Mouse (Mus musculus): ENCODE measurements around the gene Tspan11. TPM values are rescaled to one million over a fixed set of nuclear protein-coding genes. Genes with fewer than 3 reads are reported as not detected.

The Tspan11 gene
- 1.4 and 2.4 TPM in 2 replicates for polyA plus RNA-seq (2012; rRNA removed)

DNA sequence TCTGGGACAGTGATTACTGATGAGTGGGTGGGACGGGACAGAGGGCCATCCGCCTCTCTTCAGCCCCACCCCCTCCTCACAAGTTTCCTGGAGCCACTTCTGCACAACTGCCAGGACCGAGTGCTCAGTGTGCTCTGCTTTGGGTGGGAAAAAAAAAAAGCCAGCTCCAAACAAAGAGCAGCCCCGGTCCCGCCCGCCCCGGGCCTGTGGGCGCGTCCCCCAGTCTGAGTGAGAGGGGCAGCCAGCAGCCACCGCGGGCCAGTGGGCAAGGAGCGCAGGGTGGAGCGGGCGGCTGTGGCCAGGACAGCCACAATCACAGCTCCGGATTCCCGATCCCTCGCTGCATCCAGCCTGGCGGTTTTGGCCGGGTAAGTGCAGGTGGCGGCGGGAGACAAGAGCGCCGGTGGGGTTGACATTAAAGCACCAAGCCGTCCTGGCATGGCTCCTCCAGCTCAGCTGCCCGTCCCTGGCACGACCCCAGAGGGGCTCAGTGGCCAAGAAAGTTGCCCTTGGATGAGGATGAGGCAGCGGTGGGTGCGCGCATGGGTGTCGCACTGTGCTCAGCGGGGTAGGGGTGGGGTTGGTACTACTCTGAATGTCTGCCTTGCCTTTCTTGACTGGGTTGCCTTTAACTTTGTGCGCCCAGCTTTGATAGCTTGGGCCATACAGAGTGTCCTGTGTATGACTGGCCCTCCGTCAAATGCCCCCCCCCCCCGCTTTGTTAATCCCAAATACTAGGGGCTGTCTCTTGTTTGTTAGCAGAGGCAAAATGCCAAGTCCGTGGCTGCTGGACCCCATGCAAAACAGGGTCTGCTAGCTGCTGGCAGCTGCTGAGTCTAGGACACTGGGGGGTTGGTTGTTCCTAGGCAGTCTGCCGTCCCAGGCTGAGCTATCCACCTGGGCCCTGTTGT, at the start of gene Tspan11:
TSS of gene Tspan11 (plus strand) at position 79 of the 911 bp plus-strand sequence.
- Histone ChIP-seq H3K27ac (ENCODE audit: control insufficient read depth, insufficient read depth, low read length) (no peak within 1 kb of the TSS), H3K4me1 (replicated peaks; ENCODE audit: control insufficient read depth, insufficient read depth, low read length) (no peaks in the 10 kb centered on the region), H3K4me3 (ENCODE audit: control insufficient read depth, insufficient read depth, low read length) (no peak within 1 kb of the TSS), H3K36me3 (ENCODE audit: control insufficient read depth, insufficient read depth, low read length) (no peaks in the 10 kb centered on the region), H3K27me3 (ENCODE audit: control insufficient read depth, insufficient read depth, low read length) (peaks cover 4% of the 10 kb centered on the region; the same call in 1 of the 2 replicates)
- no peak for TF ChIP-seq POLR2A (IDR thresholded peaks at IDR 0.05; ENCODE audit: control insufficient read depth, extremely low read depth, insufficient read depth, low read length, poor library complexity)
- WGBS, result 18% methylated on average over 36 of the region's 36 CpGs
- DNase-seq, result no peak

DNA sequence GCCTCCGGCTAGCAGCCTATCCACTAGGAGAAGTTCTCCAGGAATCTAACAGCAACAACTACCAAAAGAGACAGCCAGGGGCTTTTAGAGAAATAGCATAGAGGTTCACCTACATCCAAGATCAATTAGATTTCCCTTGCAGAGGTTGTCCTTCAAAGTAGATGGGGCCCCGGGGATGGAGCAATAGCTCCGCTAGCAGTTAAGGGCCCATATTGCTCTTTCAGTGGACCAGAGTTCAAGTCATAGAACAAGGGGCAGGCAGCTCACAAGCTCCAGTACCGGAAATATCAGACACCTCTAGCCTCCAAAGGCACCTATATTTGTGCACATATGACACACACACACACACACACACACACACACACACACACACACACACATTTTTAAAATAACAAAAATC, 49.5 kb upstream of the Tspan11 start:
- Histone ChIP-seq H3K27me3 (ENCODE audit: control insufficient read depth, insufficient read depth, low read length) (no peaks in the 10 kb centered on the region), H3K27ac (ENCODE audit: control insufficient read depth, insufficient read depth, low read length) (no peak overlapping the region), H3K4me3 (ENCODE audit: control insufficient read depth, insufficient read depth, low read length) (no peak overlapping the region), H3K4me1 (replicated peaks; ENCODE audit: control insufficient read depth, insufficient read depth, low read length) (no peaks in the 10 kb centered on the region), H3K36me3 (ENCODE audit: control insufficient read depth, insufficient read depth, low read length) (no peaks in the 10 kb centered on the region)
- TF ChIP-seq POLR2A (IDR thresholded peaks at IDR 0.05; ENCODE audit: control insufficient read depth, extremely low read depth, insufficient read depth, low read length, poor library complexity) (no peak), CTCF (IDR thresholded peaks at IDR 0.05; ENCODE audit: borderline replicate concordance, control insufficient read depth, extremely low read depth, insufficient read depth, low read length, poor library complexity) (no peak)
- DNase-seq, result no peak
- WGBS, result 97% methylated on average over 4 of the region's 4 CpGs

- TF ChIP-seq POLR2A (IDR thresholded peaks at IDR 0.05; ENCODE audit: control insufficient read depth, extremely low read depth, insufficient read depth, low read length, poor library complexity) (no peak), CTCF (IDR thresholded peaks at IDR 0.05; ENCODE audit: borderline replicate concordance, control insufficient read depth, extremely low read depth, insufficient read depth, low read length, poor library complexity) (no peak)
Observed at GRCm38 (mm10) chr6:127839538-127839937, 47.9 kb upstream of the Tspan11 start.

DNA sequence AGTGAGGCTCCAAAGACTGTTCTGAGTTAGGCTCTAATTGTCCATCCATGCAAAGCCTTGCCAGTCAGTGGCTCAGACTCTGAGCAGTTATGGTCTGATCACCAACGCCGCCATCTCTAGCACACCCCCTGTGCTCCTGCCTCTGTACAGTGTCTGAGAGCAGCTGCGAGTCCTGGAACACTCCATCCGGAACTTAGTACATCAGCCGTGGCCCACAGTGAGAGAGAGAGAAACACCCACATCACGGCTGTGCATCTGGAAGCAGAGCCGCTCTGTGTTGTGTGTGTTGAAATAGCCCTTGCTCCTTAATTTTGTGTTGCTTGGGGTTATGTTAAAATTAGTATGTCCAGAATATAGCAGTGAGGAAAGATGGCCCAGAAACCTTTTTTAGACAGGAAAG, 47.2 kb upstream of the Tspan11 start:
- DNase-seq, result no peak
- Histone ChIP-seq H3K27ac (ENCODE audit: control insufficient read depth, insufficient read depth, low read length) (no peak overlapping the region), H3K27me3 (ENCODE audit: control insufficient read depth, insufficient read depth, low read length) (no peaks in the 10 kb centered on the region), H3K36me3 (ENCODE audit: control insufficient read depth, insufficient read depth, low read length) (no peaks in the 10 kb centered on the region), H3K4me1 (replicated peaks; ENCODE audit: control insufficient read depth, insufficient read depth, low read length) (no peaks in the 10 kb centered on the region), H3K4me3 (ENCODE audit: control insufficient read depth, insufficient read depth, low read length) (no peak overlapping the region)
- TF ChIP-seq CTCF (IDR thresholded peaks at IDR 0.05; ENCODE audit: borderline replicate concordance, control insufficient read depth, extremely low read depth, insufficient read depth, low read length, poor library complexity) (no peak), POLR2A (IDR thresholded peaks at IDR 0.05; ENCODE audit: control insufficient read depth, extremely low read depth, insufficient read depth, low read length, poor library complexity) (no peak)
- 93% methylated on average over 7 of the region's 7 CpGs for WGBS

More at GRCm38 (mm10) chr6:127839538-127839937, 47.9 kb upstream of the Tspan11 start:
- Histone ChIP-seq H3K4me3 (ENCODE audit: control insufficient read depth, insufficient read depth, low read length) (no peak overlapping the region), H3K27ac (ENCODE audit: control insufficient read depth, insufficient read depth, low read length) (no peak overlapping the region), H3K36me3 (ENCODE audit: control insufficient read depth, insufficient read depth, low read length) (no peaks in the 10 kb centered on the region), H3K4me1 (replicated peaks; ENCODE audit: control insufficient read depth, insufficient read depth, low read length) (no peaks in the 10 kb centered on the region), H3K27me3 (ENCODE audit: control insufficient read depth, insufficient read depth, low read length) (no peaks in the 10 kb centered on the region)
- no peak for DNase-seq
- 92% methylated on average over 2 of the region's 2 CpGs for WGBS

GRCm38 (mm10) chr6:127841326-127841725, 46.1 kb upstream of the Tspan11 start:
- no peak for DNase-seq
- H3K4me1 ChIP-seq (replicated peaks; ENCODE audit: control insufficient read depth, insufficient read depth, low read length), result no peaks in the 10 kb centered on the region
- no peaks in the 10 kb centered on the region for H3K27me3 ChIP-seq (ENCODE audit: control insufficient read depth, insufficient read depth, low read length)
- 66% methylated on average over 7 of the region's 7 CpGs for WGBS
- TF ChIP-seq POLR2A (IDR thresholded peaks at IDR 0.05; ENCODE audit: control insufficient read depth, extremely low read depth, insufficient read depth, low read length, poor library complexity) (no peak), CTCF (IDR thresholded peaks at IDR 0.05; ENCODE audit: borderline replicate concordance, control insufficient read depth, extremely low read depth, insufficient read depth, low read length, poor library complexity) (no peak)
- no peaks in the 10 kb centered on the region for H3K36me3 ChIP-seq (ENCODE audit: control insufficient read depth, insufficient read depth, low read length)
- H3K4me3 ChIP-seq (ENCODE audit: control insufficient read depth, insufficient read depth, low read length), result no peak overlapping the region
- no peak overlapping the region for H3K27ac ChIP-seq (ENCODE audit: control insufficient read depth, insufficient read depth, low read length)

GRCm38 (mm10) chr6:127846521-127846920, 40.9 kb upstream of the Tspan11 start:
- Histone ChIP-seq H3K27ac (ENCODE audit: control insufficient read depth, insufficient read depth, low read length) (no peak overlapping the region), H3K36me3 (ENCODE audit: control insufficient read depth, insufficient read depth, low read length) (no peaks in the 10 kb centered on the region), H3K4me1 (replicated peaks; ENCODE audit: control insufficient read depth, insufficient read depth, low read length) (no peaks in the 10 kb centered on the region), H3K4me3 (ENCODE audit: control insufficient read depth, insufficient read depth, low read length) (no peak overlapping the region), H3K27me3 (ENCODE audit: control insufficient read depth, insufficient read depth, low read length) (no peaks in the 10 kb centered on the region)
- TF ChIP-seq POLR2A (IDR thresholded peaks at IDR 0.05; ENCODE audit: control insufficient read depth, extremely low read depth, insufficient read depth, low read length, poor library complexity) (no peak), CTCF (IDR thresholded peaks at IDR 0.05; ENCODE audit: borderline replicate concordance, control insufficient read depth, extremely low read depth, insufficient read depth, low read length, poor library complexity) (no peak)
- WGBS, result 74% methylated on average over 6 of the region's 6 CpGs
- DNase-seq, result no peak

All from thymus, adult 2 months (tissue).